ENCODE assay signal across 10 mouse cellular contexts in the genomic region with DNA sequence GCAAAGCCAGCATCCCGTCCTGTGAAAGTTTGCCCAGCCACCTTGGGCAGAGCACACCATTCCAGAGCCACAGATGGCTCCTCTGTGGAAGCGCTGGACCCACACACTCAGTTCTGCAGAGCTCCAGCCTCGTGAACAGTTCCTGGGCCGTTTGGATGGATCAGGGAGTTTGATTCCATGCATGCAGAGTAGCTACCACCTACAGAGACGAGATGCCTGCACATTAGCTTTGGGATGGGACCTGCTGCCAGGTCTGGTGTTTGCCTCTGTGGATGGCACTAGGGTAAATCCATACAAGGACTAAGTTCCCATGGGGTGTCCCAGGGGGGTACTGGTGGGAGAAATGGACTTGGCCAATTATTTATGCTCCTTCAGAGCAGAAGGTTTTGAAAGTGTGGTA.
DNase-seq lines count a peak whose midpoint lies in the region; ATAC-seq and TF ChIP-seq lines count a peak whose summit lies in the region.
"Had no signal": no experiment of that assay in that cellular context is flagged by ENCODE, and none has a peak within 500 bp of the region (broad histone marks: within the 10 kb centered on the region; RNA-seq: fewer than 3 reads in every experiment).

No protein-coding gene starts in this region.

- H3K4me1 ChIP-seq in lung, embryonic 14.5 days (ENCODE audit: insufficient read depth) = peaks cover 20% of the 10 kb centered on the region
- H3K4me1 ChIP-seq in lung, adult 2 months (ENCODE audit: control insufficient read depth, insufficient read depth, low read length) = peaks cover 37% of the 10 kb centered on the region
- H3K4me1 ChIP-seq in forebrain, embryonic 13.5 days = peaks cover 45% of the 10 kb centered on the region
- peaks cover 28% of the 10 kb centered on the region for H3K4me1 ChIP-seq in hindbrain, postnatal 0 days (ENCODE audit: insufficient read depth, low read length)
- peaks cover 45% of the 10 kb centered on the region for H3K4me1 ChIP-seq in neural tube, embryonic 12.5 days

- 39% methylated on average over 5 of the region's 5 CpGs for WGBS in lung, embryonic 14.5 days
- WGBS in lung, adult 2 months = 41% methylated on average over 5 of the region's 5 CpGs
- WGBS in forebrain, embryonic 13.5 days = 67% methylated on average over 5 of the region's 5 CpGs
- WGBS in hindbrain, postnatal 0 days = 44% methylated on average over 5 of the region's 5 CpGs
- WGBS in neural tube, embryonic 12.5 days = 48% methylated on average over 5 of the region's 5 CpGs

- peak overlapping the region; percentile 58 for H3K4me2 ChIP-seq in lung, embryonic 14.5 days
- H3K4me2 ChIP-seq in forebrain, embryonic 13.5 days = 0 out of 2 replicates have a peak overlapping the region, but pooled peaks have one; percentile 24
- peak overlapping the region; percentile 46 for H3K4me2 ChIP-seq in hindbrain, postnatal 0 days (ENCODE audit: low read depth, low read length)
- peak overlapping the region; percentile 44 for H3K4me2 ChIP-seq in neural tube, embryonic 12.5 days (replicated peaks)

- peak overlapping the region; percentile 97 for H3K27ac ChIP-seq in lung, embryonic 14.5 days (ENCODE audit: low read depth)
- H3K27ac ChIP-seq in forebrain, embryonic 13.5 days = peak overlapping the region; percentile 14; the same call in 1 of the 2 replicates
- peak overlapping the region; percentile 78 for H3K27ac ChIP-seq in hindbrain, postnatal 0 days
- no peak overlapping the region for H3K27ac ChIP-seq in neural tube, embryonic 12.5 days

- no peak for TF ChIP-seq POLR2A in lung, adult 2 months (IDR thresholded peaks at IDR 0.05; ENCODE audit: borderline replicate concordance, extremely low read depth, low read depth, low read length)

- H3K4me3 ChIP-seq in lung, embryonic 14.5 days (ENCODE audit: low read depth, low read length) = peak overlapping the region; percentile 20; the same call in 1 of the 2 replicates
- H3K4me3 ChIP-seq in lung, adult 2 months (replicated peaks; ENCODE audit: extremely low read depth, low read depth, low read length) = no peak overlapping the region
- H3K4me3 ChIP-seq in forebrain, embryonic 13.5 days = no peak overlapping the region
- no peak overlapping the region for H3K4me3 ChIP-seq in hindbrain, postnatal 0 days (ENCODE audit: low read length)
- no peak overlapping the region for H3K4me3 ChIP-seq in neural tube, embryonic 12.5 days

- H3K9me3 ChIP-seq in lung, embryonic 14.5 days (ENCODE audit: low read depth, low read length) = no peaks in the 10 kb centered on the region
- H3K9me3 ChIP-seq in forebrain, embryonic 13.5 days (replicated peaks) = no peaks in the 10 kb centered on the region
- H3K9me3 ChIP-seq in hindbrain, postnatal 0 days (ENCODE audit: low read length) = no peaks in the 10 kb centered on the region
- H3K9me3 ChIP-seq in neural tube, embryonic 12.5 days = no peaks in the 10 kb centered on the region

- peak overlapping the region; percentile 44 for H3K9ac ChIP-seq in lung, embryonic 14.5 days
- H3K9ac ChIP-seq in forebrain, embryonic 13.5 days = 0 out of 2 replicates have a peak overlapping the region, but pooled peaks have one; percentile 16
- H3K9ac ChIP-seq in hindbrain, postnatal 0 days (replicated peaks; ENCODE audit: low read length) = no peak overlapping the region
- no peak overlapping the region for H3K9ac ChIP-seq in neural tube, embryonic 12.5 days

- H3K27me3 ChIP-seq in lung, embryonic 14.5 days (ENCODE audit: insufficient read depth, low read length) = no peaks in the 10 kb centered on the region
- H3K27me3 ChIP-seq in forebrain, embryonic 13.5 days = 0 out of 2 replicates have a peak, but pooled peaks cover 5% of the 10 kb centered on the region
- H3K27me3 ChIP-seq in hindbrain, postnatal 0 days (ENCODE audit: insufficient read depth, low read length) = no peaks in the 10 kb centered on the region
- no peaks in the 10 kb centered on the region for H3K27me3 ChIP-seq in neural tube, embryonic 12.5 days (replicated peaks)
- H3K27me3 ChIP-seq: Patski had no signal

- no peak for TF ChIP-seq CTCF in lung, embryonic 14.5 days (IDR thresholded peaks at IDR 0.05; ENCODE audit: low read depth)
- TF ChIP-seq CTCF in lung, adult 2 months (IDR thresholded peaks at IDR 0.05; ENCODE audit: insufficient read depth, low read length) = no peak
- no peak for TF ChIP-seq CTCF in hindbrain, postnatal 0 days (IDR thresholded peaks at IDR 0.05; ENCODE audit: low read depth)

- H3K36me3 ChIP-seq in lung, embryonic 14.5 days (ENCODE audit: insufficient read depth) = peaks cover 15% of the 10 kb centered on the region
- H3K36me3 ChIP-seq in forebrain, embryonic 13.5 days (ENCODE audit: poor library complexity, severe bottlenecking) = peaks cover 31% of the 10 kb centered on the region
- no peaks in the 10 kb centered on the region for H3K36me3 ChIP-seq in hindbrain, postnatal 0 days (ENCODE audit: insufficient read depth, low read length)
- H3K36me3 ChIP-seq in neural tube, embryonic 12.5 days = peaks cover 17% of the 10 kb centered on the region; the same call in 1 of the 2 replicates

- DNase-seq in lung, embryonic 14.5 days = no peak
- no peak for DNase-seq in lung, adult 2 months
- peak; percentile 29 for DNase-seq in hindbrain, postnatal 0 days (ENCODE audit: low spot score)
- no peak for DNase-seq in thymus, postnatal 14 days
- DNase-seq in MN1 (ENCODE audit: low spot score) = no peak
- DNase-seq in left cerebral cortex, postnatal 36 days (ENCODE audit: low spot score in 2 of 2) = no peak
- DNase-seq: cerebellum, adult 9-11 months had no signal

- intact Hi-C loops in left cerebral cortex, postnatal 36 days (cut with DNase I) = no loop called here

- no peak for ATAC-seq in lung, embryonic 14.5 days (ENCODE audit: insufficient read depth)
- no peak for ATAC-seq in forebrain, embryonic 13.5 days
- ATAC-seq in hindbrain, postnatal 0 days = 0 out of 2 replicates have a peak, but pooled peaks have one; percentile 18
- no peak for ATAC-seq in neural tube, embryonic 12.5 days (ENCODE audit: low FRiP score, low read depth)
- ATAC-seq: Patski had no signal

Comparison
In these comparisons a context has a peak if more than half of its experiments do, and no peak if none do; other contexts are left out.
1. H3K9ac ChIP-seq: peak in lung, embryonic 14.5 days (single experiment) and forebrain, embryonic 13.5 days (single experiment); none in hindbrain, postnatal 0 days (single experiment) and neural tube, embryonic 12.5 days (single experiment).
2. Peak in every context shown above with its lines, with median percentiles within 50 percentile points of each other: H3K4me2 ChIP-seq.